Mouse (Mus musculus): ENCODE data around the gene Cdca3.

GRCm38 (mm10) chr6:124814858-124815774, 14.2 kb upstream of the Cdca3 start:
- TF ChIP-seq CTCF (IDR thresholded peaks at IDR 0.05; ENCODE audit: control insufficient read depth, insufficient read depth, insufficient replicate concordance, low read depth, low read length): no peak
- no peak for TF ChIP-seq POLR2A (IDR thresholded peaks at IDR 0.05; ENCODE audit: control insufficient read depth, low read depth, low read length)

Measured in testis, adult 2 months (tissue).